Mouse (Mus musculus) MEL (cell line): ENCODE data around the gene Mis18a. TPM values are rescaled to one million over a fixed set of nuclear protein-coding genes. Genes with fewer than 3 reads are reported as not detected.

Experiments
- DNase-seq: peaks from one replicate; pipeline ENCODE4 v3.0.0; 2011; ENCODE audit warnings: low read depth, low spot score
- H3K27ac ChIP-seq: 2 replicates; pipeline ENCODE4 v1.5.1; 2012; ENCODE audit warnings: low read depth, mild to moderate bottlenecking, control low read depth, low read length, moderate library complexity; ENCODE audit not compliant: control insufficient read depth
- H3K27me3 ChIP-seq, 2 experiments: fragments of 150-350 bp in 1 of 2; sonication (generic) in 1 of 2; 2 replicates each; pipeline ENCODE4 v1.6.1; 2012; ENCODE audit warnings: low read length in 2 of 2, mild to moderate bottlenecking in 2 of 2, improper control_type of control experiment in 1 of 2, moderate library complexity in 1 of 2; ENCODE audit not compliant: insufficient read depth in 2 of 2, control insufficient read depth in 1 of 2
- H3K36me3 ChIP-seq, 2 experiments: 2 replicates each; pipeline ENCODE4 v1.6.1; 2012 to 2014; ENCODE audit warnings: low read length in 2 of 2, improper control_type of control experiment in 1 of 2, inconsistent platforms in 1 of 2, mild to moderate bottlenecking in 1 of 2; ENCODE audit not compliant: insufficient read depth in 2 of 2, control insufficient read depth in 1 of 2
- H3K4me1 ChIP-seq, 2 experiments: fragments of 150-350 bp in 1 of 2; sonication (generic) in 1 of 2; 2 replicates each; pipeline ENCODE4 v1.6.1; 2012; ENCODE audit warnings: low read length in 2 of 2, improper control_type of control experiment in 1 of 2, mild to moderate bottlenecking in 1 of 2; ENCODE audit not compliant: insufficient read depth in 2 of 2, control insufficient read depth in 1 of 2
- H3K4me3 ChIP-seq, 2 experiments: fragments of 150-350 bp in 1 of 2; sonication (generic) in 1 of 2; 2 replicates each; pipeline ENCODE4 v1.5.1; 2012; ENCODE audit warnings: low read depth in 2 of 2, low read length in 2 of 2, mild to moderate bottlenecking in 2 of 2, moderate library complexity in 2 of 2, control low read depth in 1 of 2, improper control_type of control experiment in 1 of 2; ENCODE audit not compliant: control insufficient read depth in 1 of 2, insufficient read depth in 1 of 2
- H3K79me2 ChIP-seq: 2 replicates; pipeline ENCODE4 v1.6.1; 2012; ENCODE audit warnings: mild to moderate bottlenecking, low read length, moderate library complexity; ENCODE audit not compliant: control insufficient read depth, poor library complexity, insufficient read depth
- H3K9ac ChIP-seq: 2 replicates; pipeline ENCODE4 v1.6.1; 2012; ENCODE audit warnings: low read depth, mild to moderate bottlenecking, control low read depth, low read length, moderate library complexity; ENCODE audit not compliant: control insufficient read depth, poor library complexity, severe bottlenecking
- H3K9me3 ChIP-seq: fragments of 150-350 bp; sonication (generic); replicated peaks from 2 replicates; pipeline ENCODE4 v1.6.1; 2012; ENCODE audit warnings: mild to moderate bottlenecking, low read length, improper control_type of control experiment, moderate library complexity; ENCODE audit not compliant: insufficient read depth
- CHD2 ChIP-seq: IDR thresholded peaks from 2 replicates; pipeline ENCODE4 v1.6.1; 2011; ENCODE audit warnings: low read length, improper control_type of control experiment
- ETS1 ChIP-seq: IDR thresholded peaks from 2 replicates; pipeline ENCODE4 v1.6.1; 2012; ENCODE audit warnings: low read depth, mild to moderate bottlenecking, inconsistent platforms, low read length, improper control_type of control experiment, moderate library complexity
- GABPA ChIP-seq: IDR thresholded peaks from 2 replicates; pipeline ENCODE4 v1.6.1; 2012; ENCODE audit warnings: low read depth, mild to moderate bottlenecking, inconsistent platforms, low read length, improper control_type of control experiment, moderate library complexity
- GATA1 ChIP-seq: IDR thresholded peaks from 2 replicates; pipeline ENCODE4 v1.6.1; 2011; ENCODE audit warnings: low read depth, low read length, improper control_type of control experiment
- HCFC1 ChIP-seq: IDR thresholded peaks from 2 replicates; pipeline ENCODE4 v1.6.1; 2012; ENCODE audit warnings: low read depth, mild to moderate bottlenecking, inconsistent platforms, low read length, improper control_type of control experiment, moderate library complexity
- MAFK ChIP-seq: IDR thresholded peaks from 2 replicates; pipeline ENCODE4 v1.6.1; 2011; ENCODE audit warnings: low read depth, mild to moderate bottlenecking, low read length, improper control_type of control experiment, borderline replicate concordance
- MAX ChIP-seq: IDR thresholded peaks from 2 replicates; pipeline ENCODE4 v1.6.1; 2011; ENCODE audit warnings: low read length, improper control_type of control experiment
- MAZ ChIP-seq: IDR thresholded peaks from 2 replicates; pipeline ENCODE4 v1.6.1; 2012; ENCODE audit warnings: low read depth, mild to moderate bottlenecking, inconsistent platforms, low read length, improper control_type of control experiment
- MEF2A ChIP-seq: IDR thresholded peaks from 2 replicates; pipeline ENCODE4 v1.6.1; 2014; ENCODE audit warnings: low read depth, mild to moderate bottlenecking, inconsistent platforms, low read length, improper control_type of control experiment; ENCODE audit not compliant: poor library complexity, insufficient replicate concordance, severe bottlenecking; ENCODE audit errors: extremely low read depth
- MYB ChIP-seq: IDR thresholded peaks from 2 replicates; pipeline ENCODE4 v1.6.1; 2011; ENCODE audit warnings: mild to moderate bottlenecking, low read depth, low read length, improper control_type of control experiment
- MYC ChIP-seq: IDR thresholded peaks from 2 replicates; pipeline ENCODE4 v1.6.1; 2011; ENCODE audit warnings: low read depth, mild to moderate bottlenecking, low read length, improper control_type of control experiment, moderate library complexity
- NELFE ChIP-seq: IDR thresholded peaks from 2 replicates; pipeline ENCODE4 v1.6.1; 2011; ENCODE audit warnings: low read depth, low read length, improper control_type of control experiment
- POLR2A ChIP-seq, 2 experiments: IDR thresholded peaks; 2 replicates each; pipeline ENCODE4 v1.6.1; 2011 to 2012; ENCODE audit warnings: low read length in 2 of 2, mild to moderate bottlenecking in 2 of 2, control low read depth in 1 of 2, improper control_type of control experiment in 1 of 2, low read depth in 1 of 2, moderate library complexity in 1 of 2; ENCODE audit not compliant: control insufficient read depth in 1 of 2, insufficient read depth in 1 of 2, poor library complexity in 1 of 2
- POLR2AphosphoS5 ChIP-seq: IDR thresholded peaks from 2 replicates; pipeline ENCODE4 v1.6.1; 2012; ENCODE audit warnings: low read depth, borderline replicate concordance, mild to moderate bottlenecking, inconsistent platforms, low read length, moderate library complexity, mixed read lengths
- RAD21 ChIP-seq: IDR thresholded peaks from 2 replicates; pipeline ENCODE4 v1.6.1; 2011; ENCODE audit warnings: mild to moderate bottlenecking, low read depth, low read length, improper control_type of control experiment
- SIN3A ChIP-seq: IDR thresholded peaks from 2 replicates; pipeline ENCODE4 v1.6.1; 2012; ENCODE audit warnings: low read length, improper control_type of control experiment, inconsistent platforms
- SMC3 ChIP-seq: IDR thresholded peaks from 2 replicates; pipeline ENCODE4 v1.6.1; 2011; ENCODE audit warnings: low read depth, low read length, improper control_type of control experiment
- TAL1 ChIP-seq: IDR thresholded peaks from 2 replicates; pipeline ENCODE4 v1.6.1; 2012; ENCODE audit warnings: mild to moderate bottlenecking, inconsistent platforms, low read length, moderate library complexity, mixed read lengths
- TBP ChIP-seq: IDR thresholded peaks from 2 replicates; pipeline ENCODE4 v1.8.0; 2011; ENCODE audit warnings: low read depth, low read length, improper control_type of control experiment
- USF1 ChIP-seq: IDR thresholded peaks from 2 replicates; pipeline ENCODE4 v1.6.1; 2014; ENCODE audit warnings: low read depth, mild to moderate bottlenecking, inconsistent platforms, low read length, improper control_type of control experiment, moderate library complexity
- USF2 ChIP-seq, 2 experiments: IDR thresholded peaks; 2 replicates each; pipeline ENCODE4 v1.6.1; 2011 to 2012; ENCODE audit warnings: improper control_type of control experiment in 2 of 2, low read length in 2 of 2, borderline replicate concordance in 1 of 2, inconsistent platforms in 1 of 2, low read depth in 1 of 2, mild to moderate bottlenecking in 1 of 2; ENCODE audit not compliant: insufficient read depth in 1 of 2
- ZKSCAN1 ChIP-seq: IDR thresholded peaks from 2 replicates; pipeline ENCODE4 v1.6.1; 2012; ENCODE audit warnings: low read depth, mild to moderate bottlenecking, inconsistent platforms, low read length, improper control_type of control experiment, moderate library complexity
- ZNF384 ChIP-seq: IDR thresholded peaks from 2 replicates; pipeline ENCODE4 v1.6.1; 2012; ENCODE audit warnings: low read depth, mild to moderate bottlenecking, inconsistent platforms, low read length, improper control_type of control experiment
- polyA plus RNA-seq, 2 experiments: library from polyadenylated mRNA; stranded (reverse) in 1 of 2; unstranded in 1 of 2; fragments of >175 nt in 1 of 2; fragments of >200 nt in 1 of 2; gene quantifications; 2 replicates each; pipeline versions ENCODE4 v1.2.1 to v1.2.4; 2012; ENCODE audit warnings: low replicate concordance in 2 of 2, low read depth in 1 of 2; ENCODE audit not compliant: insufficient read length in 2 of 2, insufficient read depth in 1 of 2, missing spikeins in 1 of 2
- total RNA-seq: library from RNA; depleted of rRNA; stranded (reverse); fragments of 300-350 nt; gene quantifications from 2 replicates; pipeline ENCODE4 v1.2.3, GENCODE M21; 2012

The Mis18a gene
- total and polyA plus RNA-seq, 3 experiments: 43.8 to 48.3 TPM; not detected in 1

DNA sequence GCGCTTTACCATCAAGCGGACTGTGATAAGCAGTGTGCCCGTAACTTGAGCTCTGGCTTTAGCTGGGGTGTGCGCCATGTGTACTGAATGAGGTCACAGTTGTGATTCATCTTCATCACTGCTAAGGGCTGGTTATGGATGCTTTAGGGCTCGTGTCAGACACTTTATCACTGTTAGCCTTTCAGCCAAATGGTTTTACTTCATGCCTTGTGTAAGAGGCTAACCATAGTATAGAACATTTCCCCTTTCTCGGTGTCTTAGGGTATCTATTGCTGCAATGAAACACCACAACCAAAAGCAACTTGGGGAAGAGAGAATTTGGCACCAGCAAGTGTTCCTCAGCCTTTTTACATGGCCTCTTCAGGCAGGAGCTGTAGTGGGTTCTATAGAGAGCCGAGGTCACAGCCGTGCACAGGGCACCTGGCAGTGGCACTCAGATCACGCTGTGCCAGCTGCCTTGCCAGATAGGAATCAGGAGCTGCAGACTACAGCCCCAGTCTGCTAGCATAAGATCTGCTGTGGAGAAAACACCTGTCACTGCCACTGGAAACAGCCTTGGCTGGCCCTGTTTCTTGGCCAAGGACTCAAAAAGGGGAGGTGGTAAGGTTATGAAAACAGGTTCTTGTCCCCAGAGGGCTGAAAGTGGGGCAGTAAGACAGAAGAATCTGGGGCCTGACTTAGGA, 38.1 kb upstream of the Mis18a start:
- Histone ChIP-seq H3K9ac (no peak overlapping the region), H3K36me3 (peaks cover 4 to 6% of the 10 kb centered on the region in 2 experiments)

DNA sequence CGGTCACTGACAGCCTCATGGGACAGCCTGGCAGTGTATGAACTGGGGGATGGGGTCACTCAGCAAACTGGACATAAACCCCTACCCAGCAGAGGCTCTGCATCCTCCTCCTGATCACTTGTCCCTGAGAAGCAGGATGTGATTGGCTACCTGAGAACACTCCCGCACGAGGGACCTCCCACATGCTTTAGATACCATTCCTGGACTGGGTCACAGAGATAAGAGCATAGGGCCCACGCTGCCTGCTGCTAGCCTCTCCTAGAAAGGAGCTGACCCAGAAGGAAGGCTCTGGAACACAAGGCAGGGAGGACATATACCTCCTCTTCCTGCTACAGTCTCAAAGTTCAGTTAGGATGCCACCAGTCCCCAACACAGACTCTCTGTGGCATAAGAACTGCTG, 33.3 kb upstream of the Mis18a start:
- Histone ChIP-seq H3K9ac (no peak overlapping the region), H3K4me3 (no peak overlapping the region), H3K36me3 (peaks cover 6% of the 10 kb centered on the region in 2 experiments), H3K4me1 (peaks cover 0 to 3% of the 10 kb centered on the region in 2 experiments; a peak in 2 of 4 replicates), H3K27ac (no peak overlapping the region), H3K27me3 (no peaks in the 10 kb centered on the region), H3K79me2 (no peaks in the 10 kb centered on the region), H3K9me3 (no peaks in the 10 kb centered on the region)
- DNase-seq: peak; percentile 68
- TF ChIP-seq MEF2A (no peak), GABPA (no peak), POLR2AphosphoS5 (no peak), MAZ (no peak), RAD21 (no peak), SIN3A (no peak), MYC (no peak), GATA1 (peak; percentile 59), POLR2A (IDR thresholded peaks at IDR 0.05; ENCODE audit: control insufficient read depth in 1 of 2, insufficient read depth in 1 of 2, low read depth in 1 of 2, low read length in 2 of 2, poor library complexity in 1 of 2) (no peak), NELFE (no peak), USF1 (no peak), TBP (no peak), HCFC1 (no peak), ZKSCAN1 (no peak), TAL1 (peak; percentile 61)

More for the DNA sequence above, 38.1 kb upstream of the Mis18a start:
- no peaks in the 10 kb centered on the region for H3K9me3 ChIP-seq
- peaks cover 0 to 3% of the 10 kb centered on the region in 2 experiments; a peak in 2 of 4 replicates for H3K4me1 ChIP-seq
- no peaks in the 10 kb centered on the region for H3K79me2 ChIP-seq
- no peak overlapping the region for H3K27ac ChIP-seq
- TF ChIP-seq USF1: no peak
- no peak for TF ChIP-seq ZNF384
- no peak for TF ChIP-seq USF2 (IDR thresholded peaks at IDR 0.05; ENCODE audit: borderline replicate concordance in 1 of 2, insufficient read depth in 1 of 2, low read depth in 1 of 2, low read length in 2 of 2)
- TF ChIP-seq MEF2A: no peak
- no peak for TF ChIP-seq ETS1
- TF ChIP-seq ZKSCAN1: no peak
- no peak for TF ChIP-seq CHD2
- no peak for TF ChIP-seq MAX
- TF ChIP-seq MAFK: no peak
- TF ChIP-seq SMC3: no peak
- TF ChIP-seq MYB: no peak
- no peak for DNase-seq
- no peak overlapping the region for H3K4me3 ChIP-seq
- H3K27me3 ChIP-seq: no peaks in the 10 kb centered on the region
